Mouse (Mus musculus): ENCODE data around the gene Mfsd4b2.
"Not testable (repeated sequence)": the region's sequence is repeated elsewhere in the genome, so short reads cannot be mapped to it uniquely, and the experiment has no call there.

Mfsd4b2 gene

DNA sequence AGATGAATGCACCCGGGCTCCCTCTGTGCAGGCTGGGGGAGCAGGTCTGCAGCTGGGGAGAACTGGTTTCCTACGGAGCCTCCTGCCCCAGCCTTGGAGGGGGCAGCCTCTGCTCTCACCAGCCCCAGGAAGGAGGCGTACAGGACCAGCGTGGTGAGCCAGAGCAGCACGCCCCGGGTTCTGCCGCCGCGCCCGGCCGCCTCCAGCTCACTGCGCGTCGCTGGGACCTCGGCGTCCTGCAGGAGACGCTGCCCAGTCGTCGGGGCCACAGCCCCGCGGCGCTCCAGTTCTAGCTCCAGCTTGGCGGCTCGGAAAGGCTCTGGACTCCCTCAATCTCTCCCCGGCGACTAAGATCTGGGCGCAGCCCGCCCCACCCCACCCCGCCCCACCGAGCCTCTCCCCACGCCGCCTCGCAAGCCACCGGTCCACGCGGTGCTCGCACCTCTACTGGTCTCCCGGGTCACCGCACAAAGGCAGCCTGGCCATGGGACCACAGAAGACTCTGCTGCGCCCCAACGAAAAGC, at the start of gene Mfsd4b2:
TSS of gene Mfsd4b2 (minus strand) at position 308 of the 524 bp plus-strand sequence.
- DNase-seq (ENCODE audit: low spot score): no peak

DNA sequence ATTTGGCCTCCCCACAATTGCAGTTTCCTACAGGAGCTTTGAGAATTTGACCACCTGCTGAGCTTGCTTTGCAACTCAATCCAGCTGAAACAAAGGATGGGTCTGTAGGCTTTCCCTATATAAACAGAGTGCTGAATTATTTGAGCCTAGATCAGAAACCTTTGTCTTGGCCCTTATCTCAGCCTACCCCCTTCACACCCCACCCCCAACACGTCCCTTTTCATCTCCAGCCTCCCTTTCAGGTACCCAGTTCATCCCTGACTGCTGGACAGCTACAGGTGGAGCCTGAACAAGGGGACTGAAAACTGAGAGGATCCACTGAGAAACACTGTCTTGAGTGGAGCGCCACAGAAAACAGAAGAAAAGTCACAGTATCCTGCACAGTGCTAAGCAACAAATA, 49.0 kb upstream of the Mfsd4b2 start:
- DNase-seq (ENCODE audit: low spot score): no peak

GRCm38 (mm10) chr10:39974982-39975381, 48.3 kb upstream of the Mfsd4b2 start:
- DNase-seq (ENCODE audit: low spot score): no peak

GRCm38 (mm10) chr10:39967512-39967911, 40.8 kb upstream of the Mfsd4b2 start:
- no peak for DNase-seq (ENCODE audit: low spot score)

DNA sequence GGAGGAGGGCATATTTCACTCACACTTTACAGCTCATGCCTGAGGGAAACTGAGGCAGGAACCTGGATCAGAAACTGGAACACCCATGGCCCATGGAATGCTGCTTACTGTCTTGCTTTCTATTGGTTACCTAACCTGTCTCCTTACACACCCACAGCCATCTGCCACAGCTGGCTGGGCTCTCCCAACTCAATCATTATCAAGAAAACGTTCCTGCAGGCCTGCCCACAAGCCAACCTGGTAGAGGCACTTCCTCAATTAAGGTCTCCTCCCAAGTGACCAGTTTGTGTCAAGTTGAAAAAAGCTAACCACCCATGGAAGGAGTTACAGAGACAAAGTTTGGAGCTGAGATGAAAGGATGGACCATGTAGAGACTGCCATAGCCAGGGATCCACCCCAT, 35.2 kb upstream of the Mfsd4b2 start:
- no peak for DNase-seq (ENCODE audit: low spot score)

GRCm38 (mm10) chr10:39960441-39960822, 33.7 kb upstream of the Mfsd4b2 start:
- DNase-seq (ENCODE audit: low spot score): no peak

DNA sequence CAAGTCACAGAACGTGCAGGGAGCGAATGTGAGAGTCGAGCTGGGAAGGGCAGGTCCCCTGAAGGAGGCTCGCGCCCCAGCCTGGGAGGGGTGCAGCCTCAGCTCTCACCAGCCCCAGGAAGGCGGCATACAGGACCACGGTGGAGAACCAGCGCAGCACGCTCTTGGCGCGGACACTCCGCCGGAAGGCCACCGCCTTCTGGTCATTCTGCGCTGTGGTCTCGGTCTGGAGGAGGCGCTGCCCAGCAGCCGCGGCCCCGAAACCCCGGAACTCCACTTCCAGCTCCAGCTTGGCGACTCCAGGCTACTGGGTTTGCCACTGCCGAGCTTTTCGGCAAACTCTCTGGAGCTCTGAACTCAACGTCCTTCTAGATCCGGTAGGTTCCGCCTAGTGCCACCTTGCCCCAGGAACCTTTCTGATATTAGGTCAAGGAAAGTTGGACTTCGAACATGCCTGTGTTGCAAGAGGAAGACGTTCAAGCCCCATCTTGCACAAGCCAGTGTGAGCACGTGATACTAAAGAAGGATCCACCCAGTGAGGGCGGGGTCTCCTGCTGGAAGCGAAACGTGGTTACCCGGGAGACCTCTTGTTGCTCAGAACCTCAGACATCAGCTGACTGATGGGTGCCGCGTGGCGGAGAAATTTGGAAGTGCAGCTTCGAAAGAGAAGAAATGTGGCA, 33.2 kb upstream of the Mfsd4b2 start, which contains the start of gene Mfsd4b3:
TSS of gene Mfsd4b3 (minus strand) at position 393 of the 680 bp plus-strand sequence.
- peak; percentile 93 for DNase-seq (ENCODE audit: low spot score)

- DNase-seq (ENCODE audit: low spot score): peak; percentile 2
Observed at GRCm38 (mm10) chr10:39958266-39958665, 31.5 kb upstream of the Mfsd4b2 start.

DNA sequence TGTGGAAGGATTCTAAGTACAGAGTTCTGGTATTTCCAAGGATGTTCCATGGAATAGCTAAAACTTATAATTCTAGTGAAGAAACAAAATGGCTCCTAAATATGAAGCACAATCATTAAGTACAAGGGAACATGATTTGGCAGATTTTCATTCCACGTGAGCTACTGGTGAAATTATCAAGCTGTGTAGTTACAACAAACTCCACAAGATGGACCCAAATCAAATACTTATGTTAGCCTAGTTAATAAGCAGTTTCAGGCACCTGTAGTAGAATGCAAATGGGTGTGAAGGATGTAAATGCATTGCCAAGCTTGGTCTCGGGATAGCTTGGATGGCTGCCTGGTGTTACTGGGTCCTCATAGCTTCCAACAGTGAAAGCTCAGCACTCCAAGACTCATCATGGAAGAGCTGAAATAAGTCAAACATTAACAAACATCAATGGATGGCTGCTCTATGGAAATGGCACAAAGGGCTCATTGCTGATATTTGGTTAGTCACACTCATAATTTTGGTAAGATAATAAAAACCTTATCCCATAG, 29.7 kb upstream of the Mfsd4b2 start:
- no peak for DNase-seq (ENCODE audit: low spot score)

DNA sequence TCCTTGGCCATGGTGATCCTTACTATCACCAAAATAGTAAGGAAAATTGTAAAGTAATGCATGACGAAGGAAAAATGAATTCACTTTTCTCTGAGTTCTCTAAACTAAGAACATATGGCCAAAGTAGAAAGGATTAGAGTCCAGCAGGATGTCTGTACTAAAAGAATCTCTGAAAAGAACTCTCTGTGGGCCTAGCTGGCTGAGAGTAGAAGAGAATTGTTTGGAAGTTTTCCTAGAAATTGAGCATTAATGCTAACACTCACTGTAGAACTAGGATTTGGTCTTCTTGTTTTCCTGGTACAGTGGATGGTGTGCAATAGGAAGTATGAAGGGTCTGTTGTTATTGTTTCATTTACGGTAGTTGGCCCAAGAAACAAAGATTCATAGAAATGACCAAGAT, 28.4 kb upstream of the Mfsd4b2 start:
- DNase-seq (ENCODE audit: low spot score): no peak

DNA sequence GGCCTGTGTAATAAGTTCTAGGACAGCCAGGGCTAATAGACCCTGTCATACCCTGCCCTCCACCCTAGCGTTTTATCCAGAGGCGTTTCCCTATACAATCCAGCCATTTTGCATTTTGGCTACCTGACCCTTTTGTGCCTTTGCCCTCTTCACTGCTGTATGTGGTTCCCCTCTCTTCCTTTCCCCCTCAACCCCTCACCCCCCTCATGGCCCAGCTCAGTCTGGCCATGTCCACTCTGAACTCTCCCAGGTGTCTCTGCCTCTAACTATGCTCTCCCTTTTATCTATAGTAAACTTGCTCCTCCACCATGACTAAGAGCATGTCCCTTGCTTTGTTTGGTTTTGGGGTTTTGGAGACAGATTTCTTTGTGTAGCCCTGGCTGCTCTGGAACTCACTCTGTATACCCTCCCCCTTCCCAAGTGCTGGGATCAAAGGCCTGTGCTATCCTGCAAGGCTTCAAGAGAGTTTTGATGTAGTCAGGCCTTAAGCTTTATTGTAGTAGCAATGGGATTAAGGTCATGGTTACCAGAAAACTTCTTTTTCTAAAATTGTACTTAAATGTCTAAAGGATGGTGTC, 22.7 kb upstream of the Mfsd4b2 start:
- no peak for DNase-seq (ENCODE audit: low spot score)

GRCm38 (mm10) chr10:39947195-39947594, 20.5 kb upstream of the Mfsd4b2 start:
- DNase-seq (ENCODE audit: low spot score): not testable (repeated sequence)

GRCm38 (mm10) chr10:39936553-39936952, 9.8 kb upstream of the Mfsd4b2 start:
- no peak for DNase-seq (ENCODE audit: low spot score)

GRCm38 (mm10) chr10:39924556-39924955, 2.2 kb downstream of the Mfsd4b2 start:
- DNase-seq (ENCODE audit: low spot score): not testable (repeated sequence)

GRCm38 (mm10) chr10:39912616-39913015, 14.1 kb downstream of the Mfsd4b2 start:
- DNase-seq (ENCODE audit: low spot score): no peak

DNA sequence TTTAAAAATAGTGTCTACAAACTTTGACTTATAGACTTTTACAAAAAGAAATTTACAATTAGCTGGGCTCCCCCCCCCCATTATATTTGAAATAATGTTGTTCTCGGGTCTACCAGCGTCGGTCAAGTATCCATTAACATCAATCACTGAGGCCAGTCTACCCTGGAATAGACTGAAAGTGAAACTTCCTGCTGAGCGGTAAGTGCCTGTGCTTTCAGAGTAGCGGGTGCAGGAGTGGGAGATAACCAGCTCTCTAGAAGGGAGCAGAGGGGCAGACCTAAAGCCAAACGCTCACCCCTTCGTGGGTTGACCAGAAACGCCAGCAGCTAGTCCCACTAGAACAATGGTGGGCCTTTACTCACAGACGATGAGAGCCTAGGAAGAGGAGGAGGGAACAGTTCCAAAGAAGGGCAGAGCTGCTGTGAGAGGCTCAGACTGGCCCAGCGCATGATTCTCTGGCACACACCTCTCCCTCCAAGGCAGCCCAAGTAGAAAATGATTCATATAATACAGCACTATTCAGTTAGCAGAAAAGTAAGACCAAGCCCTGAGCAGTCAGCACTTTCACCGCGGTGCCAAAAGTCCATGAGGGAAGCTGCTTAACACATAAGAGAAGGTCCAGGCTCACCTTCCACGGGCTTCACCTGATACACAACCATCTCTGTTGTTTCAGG, 17.8 kb downstream of the Mfsd4b2 start:
- DNase-seq (ENCODE audit: low spot score): no peak

GRCm38 (mm10) chr10:39906799-39907658, 19.7 kb downstream of the Mfsd4b2 start:
- no peak for DNase-seq (ENCODE audit: low spot score)

GRCm38 (mm10) chr10:39904191-39904590, 22.5 kb downstream of the Mfsd4b2 start:
- no peak for DNase-seq (ENCODE audit: low spot score)

DNA sequence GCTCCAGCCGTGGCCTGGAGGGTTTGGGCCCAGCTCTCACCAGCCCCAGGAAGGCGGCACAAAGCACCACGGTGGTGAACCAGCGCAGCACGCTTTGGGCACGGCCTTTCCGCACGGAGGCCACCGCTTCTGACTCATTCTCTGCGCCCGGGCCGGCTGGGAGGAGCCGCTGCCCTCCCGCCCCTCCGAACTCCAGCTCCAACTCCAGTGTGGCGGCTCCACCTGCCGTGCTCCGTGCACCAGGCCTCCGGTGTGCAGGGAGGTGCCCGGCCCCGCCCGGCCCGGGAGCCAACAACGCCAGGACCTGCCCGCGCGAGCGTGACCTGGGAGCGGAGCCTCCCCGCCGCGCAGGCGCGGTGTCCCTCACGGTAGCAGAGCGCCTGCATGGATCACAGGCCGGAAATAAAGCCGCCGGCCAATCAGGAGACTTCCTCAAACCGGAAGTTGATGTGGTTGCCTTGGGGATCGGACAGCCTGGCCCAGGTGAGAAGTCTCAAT, 27.8 kb downstream of the Mfsd4b2 start, which contains the start of gene Mfsd4b4:
TSS of gene Mfsd4b4 (minus strand) at position 365 of the 498 bp plus-strand sequence.
- DNase-seq (ENCODE audit: low spot score): peak; percentile 59

- DNase-seq (ENCODE audit: low spot score): no peak
Observed at GRCm38 (mm10) chr10:39896503-39896902, 30.2 kb downstream of the Mfsd4b2 start.

All from layer of hippocampus, adult 9-10 months (tissue).